Mouse (Mus musculus): ENCODE results near the gene Zfp994.
"Not testable (repeated sequence)": the region's sequence is repeated elsewhere in the genome, so short reads cannot be mapped to it uniquely, and the experiment has no call there.

Gene Zfp994

DNA sequence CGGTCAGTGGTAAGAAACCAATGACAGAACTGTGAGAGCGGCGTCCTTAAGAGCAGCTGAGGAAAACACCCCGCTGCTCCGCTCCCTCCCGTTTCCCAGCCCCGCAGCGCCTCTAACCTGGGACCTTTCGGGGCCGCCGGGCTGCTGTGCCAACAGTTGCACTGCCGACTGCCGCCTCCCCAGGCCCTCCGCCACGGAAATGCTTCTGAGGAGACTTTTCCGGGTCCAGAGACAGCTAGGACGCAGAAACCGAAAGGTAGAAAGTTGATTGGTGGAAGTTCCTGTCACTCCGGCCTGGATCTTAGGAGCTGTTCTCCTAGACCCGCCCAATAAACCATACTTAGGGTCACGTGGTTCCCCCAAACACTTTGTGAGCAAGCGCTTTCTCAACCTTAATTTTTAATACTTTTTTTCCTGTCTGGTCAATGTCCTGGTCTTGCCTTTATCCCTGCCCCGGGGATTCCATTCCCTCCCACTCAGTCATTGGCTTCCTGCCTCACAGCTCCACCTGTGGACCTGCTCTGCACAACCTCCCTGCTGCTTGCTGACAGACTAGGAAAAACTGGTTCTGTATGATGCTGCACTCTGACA, at the start of gene Zfp994:
Zfp994 (minus strand) TSS at position 195 of the 591 bp plus-strand sequence.
- peak; percentile 88 to 96 for DNase-seq

- not testable (repeated sequence) for DNase-seq
Observed at GRCm38 (mm10) chr17:22230701-22231100, 5.3 kb upstream of the Zfp994 start.

DNA sequence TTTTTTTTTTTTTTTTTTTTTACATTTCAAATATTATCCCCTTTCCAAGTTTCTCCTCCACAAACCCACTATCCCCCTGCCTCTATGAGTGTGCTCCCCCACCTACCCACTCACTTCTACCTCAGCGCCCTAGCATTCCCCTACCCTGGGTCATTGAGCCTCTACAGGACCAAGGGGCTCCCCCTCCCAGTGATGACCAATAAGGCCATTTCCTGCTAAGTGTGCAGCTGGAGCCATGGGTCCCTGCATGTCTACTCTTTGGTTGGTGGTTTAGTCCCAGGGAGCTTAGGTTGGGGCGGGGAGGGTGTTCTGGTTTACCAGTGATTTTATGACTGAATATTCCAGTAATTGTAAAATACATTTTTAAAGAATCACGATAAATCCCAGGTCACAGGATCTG, 401 bp downstream of the Zfp994 start:
- peak in 1 of 2 experiments; percentile 10 for DNase-seq

GRCm38 (mm10) chr17:22165722-22166294, 59.6 kb downstream of the Zfp994 start, which contains the start of gene Zfp947:
Gene Zfp947 (minus strand): TSS chr17:22166190.
- peak; percentile 36 to 37 for DNase-seq

DNA sequence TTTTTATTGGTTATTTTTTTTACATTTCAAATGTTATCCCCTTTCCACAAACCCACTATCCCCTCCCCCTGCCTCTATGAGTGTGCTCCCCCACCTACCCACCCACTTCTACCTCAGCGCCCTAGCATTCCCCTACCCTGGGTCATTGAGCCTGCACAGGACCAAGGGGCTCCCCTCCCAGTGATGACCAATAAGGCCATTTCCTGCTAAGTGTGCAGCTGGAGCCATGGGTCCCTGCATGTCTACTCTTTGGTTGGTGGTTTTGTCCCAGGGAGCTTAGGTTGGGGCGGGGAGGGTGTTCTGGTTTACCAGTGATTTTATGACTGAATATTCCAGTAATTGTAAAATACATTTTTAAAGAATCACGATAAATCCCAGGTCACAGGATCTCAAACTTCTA, 60.1 kb downstream of the Zfp994 start:
- not testable (repeated sequence) for DNase-seq

DNA sequence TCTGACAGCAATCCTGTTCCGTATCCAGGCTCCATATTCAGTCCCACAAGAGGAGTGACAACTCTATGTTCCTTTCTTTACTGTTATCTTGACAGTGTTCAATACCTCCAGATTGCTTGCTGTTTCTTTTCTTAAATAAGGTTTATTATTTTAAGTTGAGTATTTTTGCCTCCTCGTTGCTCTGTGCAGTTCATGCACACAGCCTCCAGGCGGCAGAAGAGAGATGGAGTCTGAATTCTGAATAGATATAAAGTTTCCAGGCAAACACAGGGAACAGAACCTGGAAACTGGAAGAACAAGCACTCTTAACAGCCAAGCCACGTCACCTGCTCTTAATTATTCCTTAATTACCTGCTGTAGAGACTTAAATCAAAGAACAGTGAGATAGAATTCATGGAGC, 71.5 kb downstream of the Zfp994 start:
- not testable (repeated sequence) for DNase-seq

Data from cerebellum, postnatal 36 days (tissue).